Mouse (Mus musculus): ENCODE measurements around the gene Tnfsf8. TPM values are rescaled to one million over a fixed set of nuclear protein-coding genes. Genes with fewer than 3 reads are reported as not detected.

The Tnfsf8 gene
- polyA plus RNA-seq, 1 experiment from 2014 or later: not detected

DNA sequence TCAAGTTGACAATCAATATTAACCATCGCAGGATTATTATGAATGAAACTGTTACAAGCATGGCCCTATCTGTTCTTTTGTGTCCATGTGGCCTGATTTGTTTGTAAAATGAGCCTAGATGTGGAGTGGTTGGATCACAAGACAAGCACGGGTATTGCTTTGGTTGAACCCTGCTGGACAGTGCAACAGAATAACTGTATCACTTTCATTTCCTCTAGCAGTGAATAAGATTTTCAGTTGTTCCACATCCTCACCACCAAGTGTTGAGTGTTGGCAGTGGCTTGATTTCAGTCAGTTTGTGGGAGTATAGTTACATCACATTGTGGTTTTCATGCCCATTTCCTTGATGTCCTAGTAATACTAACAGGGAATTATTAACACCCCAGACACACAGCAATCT is 45.5 kb downstream of the Tnfsf8 start:
- H3K4me3 ChIP-seq (replicated peaks): no peak overlapping the region
- no peaks in the 10 kb centered on the region for H3K27me3 ChIP-seq
- H3K4me2 ChIP-seq: no peak overlapping the region
- H3K4me1 ChIP-seq: no peaks in the 10 kb centered on the region
- no peaks in the 10 kb centered on the region for H3K9me3 ChIP-seq
- no peak overlapping the region for H3K9ac ChIP-seq
- 91% methylated on average over 2 of the region's 2 CpGs for WGBS
- H3K27ac ChIP-seq: no peak overlapping the region
- H3K36me3 ChIP-seq (replicated peaks): no peaks in the 10 kb centered on the region
- no peak for ATAC-seq (ENCODE audit: low FRiP score)

DNA sequence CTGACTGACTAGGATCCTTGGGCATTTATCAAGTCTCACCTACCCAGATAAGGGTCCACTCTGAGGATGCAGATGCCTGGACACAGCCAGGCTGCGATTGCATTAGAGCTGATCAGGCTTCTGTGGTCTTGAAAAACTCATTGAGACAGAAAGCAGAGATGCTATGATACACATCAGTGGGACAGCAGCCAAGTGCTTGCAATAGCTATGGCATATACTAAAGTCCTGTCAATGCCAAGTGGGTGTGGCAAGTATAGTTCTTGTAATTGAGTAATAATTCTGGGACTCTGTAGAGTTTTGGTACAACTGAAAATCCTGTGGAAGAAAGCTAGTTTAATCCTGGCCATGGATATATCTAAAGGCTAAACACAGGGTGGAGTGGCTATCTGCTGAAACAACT is 63.1 kb downstream of the Tnfsf8 start:
- H3K4me2 ChIP-seq: no peak overlapping the region
- ATAC-seq (ENCODE audit: low FRiP score): no peak

DNA sequence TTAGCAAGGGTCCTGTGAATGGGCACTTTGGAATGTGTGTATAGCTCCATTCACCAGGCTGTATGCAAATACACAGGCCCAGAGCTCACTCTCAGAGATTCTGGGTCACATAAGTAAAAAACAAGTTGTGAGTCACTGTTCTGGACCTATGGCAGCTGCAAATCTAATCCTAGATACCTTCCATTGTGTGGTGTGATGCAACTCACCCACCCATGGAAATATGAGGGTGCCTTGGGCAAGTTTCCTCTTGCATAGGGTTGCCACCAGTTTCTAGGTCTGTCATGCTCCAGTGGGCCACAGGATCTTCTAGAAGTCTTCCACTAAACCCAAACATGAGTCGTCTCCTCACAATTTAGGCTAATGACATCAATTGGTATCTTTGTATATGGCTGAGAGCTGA is 64.6 kb downstream of the Tnfsf8 start:
- no peak overlapping the region for H3K27ac ChIP-seq
- no peaks in the 10 kb centered on the region for H3K9me3 ChIP-seq
- no peaks in the 10 kb centered on the region for H3K36me3 ChIP-seq (replicated peaks)
- H3K27me3 ChIP-seq: no peaks in the 10 kb centered on the region
- no peak for ATAC-seq (ENCODE audit: low FRiP score)
- no peak overlapping the region for H3K4me3 ChIP-seq (replicated peaks)
- 95% methylated on average over 1 of the region's 1 CpGs for WGBS
- no peak overlapping the region for H3K4me2 ChIP-seq
- no peak overlapping the region for H3K9ac ChIP-seq
- no peaks in the 10 kb centered on the region for H3K4me1 ChIP-seq

More for the DNA sequence above, 63.1 kb downstream of the Tnfsf8 start:
- no peaks in the 10 kb centered on the region for H3K4me1 ChIP-seq
- WGBS: 74% methylated on average over 1 of the region's 1 CpGs
- H3K4me3 ChIP-seq (replicated peaks): no peak overlapping the region
- no peaks in the 10 kb centered on the region for H3K36me3 ChIP-seq (replicated peaks)
- no peak overlapping the region for H3K9ac ChIP-seq
- no peak overlapping the region for H3K27ac ChIP-seq
- H3K27me3 ChIP-seq: no peaks in the 10 kb centered on the region
- no peaks in the 10 kb centered on the region for H3K9me3 ChIP-seq

DNA sequence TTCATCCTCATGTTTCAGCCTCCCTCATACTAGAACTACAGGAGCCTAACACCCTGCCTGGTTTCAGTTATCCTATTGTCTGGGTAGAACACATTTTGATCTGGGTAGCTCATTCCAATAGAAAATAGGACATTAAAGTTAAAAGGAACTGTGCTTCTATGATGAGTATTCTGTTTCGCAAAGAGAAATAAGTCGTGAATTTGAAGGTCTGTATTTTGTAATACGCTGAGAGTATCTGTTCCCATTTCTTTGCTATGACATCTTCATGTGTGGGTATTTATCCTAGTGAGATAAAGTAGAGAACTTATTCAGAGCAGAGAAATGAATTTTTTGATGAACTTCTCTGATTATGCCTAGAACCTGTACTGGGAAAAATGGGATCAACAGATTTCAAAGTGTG is 68.8 kb downstream of the Tnfsf8 start:
- H3K9ac ChIP-seq: no peak overlapping the region
- H3K4me3 ChIP-seq (replicated peaks): no peak overlapping the region
- no peak overlapping the region for H3K4me2 ChIP-seq
- no peak overlapping the region for H3K27ac ChIP-seq
- 96% methylated on average over 3 of the region's 3 CpGs for WGBS
- no peak for ATAC-seq (ENCODE audit: low FRiP score)
- no peaks in the 10 kb centered on the region for H3K9me3 ChIP-seq
- no peaks in the 10 kb centered on the region for H3K4me1 ChIP-seq
- no peaks in the 10 kb centered on the region for H3K36me3 ChIP-seq (replicated peaks)
- no peaks in the 10 kb centered on the region for H3K27me3 ChIP-seq

DNA sequence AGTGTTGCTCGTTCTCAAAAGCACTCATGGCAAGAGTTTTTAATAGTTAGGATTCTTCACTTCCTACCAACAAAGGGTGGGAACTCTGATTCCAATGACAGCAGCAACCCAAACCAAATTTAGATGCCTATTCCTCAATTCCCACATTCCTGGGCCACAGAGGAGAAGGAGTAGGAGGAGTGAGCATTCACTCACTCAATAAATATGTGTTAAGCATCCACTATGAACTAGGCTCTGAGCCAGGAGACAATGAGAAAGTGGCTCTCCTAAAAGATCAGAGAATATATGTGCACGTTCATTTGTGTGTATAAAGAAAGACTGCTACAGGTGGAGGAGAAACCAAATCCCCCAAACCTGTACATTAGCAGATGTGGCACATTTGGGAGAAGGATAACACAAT is 75.7 kb downstream of the Tnfsf8 start:
- no peak overlapping the region for H3K4me2 ChIP-seq
- ATAC-seq (ENCODE audit: low FRiP score): no peak
- H3K36me3 ChIP-seq (replicated peaks): no peaks in the 10 kb centered on the region
- no peaks in the 10 kb centered on the region for H3K27me3 ChIP-seq
- no peak overlapping the region for H3K4me3 ChIP-seq (replicated peaks)
- no peak overlapping the region for H3K9ac ChIP-seq
- H3K4me1 ChIP-seq: no peaks in the 10 kb centered on the region
- H3K27ac ChIP-seq: no peak overlapping the region
- WGBS: 81% methylated on average over 2 of the region's 2 CpGs
- no peaks in the 10 kb centered on the region for H3K9me3 ChIP-seq

DNA sequence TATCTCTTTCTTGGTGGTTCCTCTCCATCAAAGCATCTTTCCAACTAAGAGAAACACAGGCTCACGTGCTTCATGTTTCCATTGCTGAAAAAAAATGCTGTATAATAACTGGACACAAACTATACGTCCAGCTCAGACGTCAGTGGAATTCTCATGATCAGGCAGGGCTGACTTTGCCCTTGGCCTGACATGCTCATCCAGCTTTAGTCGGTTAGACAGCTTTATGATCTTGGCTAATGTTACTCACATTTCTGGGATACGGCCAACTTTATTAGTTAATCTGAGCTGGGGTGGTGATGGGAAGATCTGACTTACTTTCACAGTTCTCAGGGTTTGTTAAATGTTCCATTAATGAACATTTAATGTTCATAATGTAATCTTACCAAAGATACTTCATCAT is 77.3 kb downstream of the Tnfsf8 start:
- Histone ChIP-seq H3K27ac (no peak overlapping the region), H3K36me3 (replicated peaks) (no peaks in the 10 kb centered on the region), H3K4me3 (replicated peaks) (no peak overlapping the region), H3K9me3 (no peaks in the 10 kb centered on the region), H3K4me1 (no peaks in the 10 kb centered on the region), H3K9ac (no peak overlapping the region), H3K4me2 (no peak overlapping the region), H3K27me3 (no peaks in the 10 kb centered on the region)
- 88% methylated on average over 5 of the region's 5 CpGs for WGBS
- no peak for ATAC-seq (ENCODE audit: low FRiP score)

DNA sequence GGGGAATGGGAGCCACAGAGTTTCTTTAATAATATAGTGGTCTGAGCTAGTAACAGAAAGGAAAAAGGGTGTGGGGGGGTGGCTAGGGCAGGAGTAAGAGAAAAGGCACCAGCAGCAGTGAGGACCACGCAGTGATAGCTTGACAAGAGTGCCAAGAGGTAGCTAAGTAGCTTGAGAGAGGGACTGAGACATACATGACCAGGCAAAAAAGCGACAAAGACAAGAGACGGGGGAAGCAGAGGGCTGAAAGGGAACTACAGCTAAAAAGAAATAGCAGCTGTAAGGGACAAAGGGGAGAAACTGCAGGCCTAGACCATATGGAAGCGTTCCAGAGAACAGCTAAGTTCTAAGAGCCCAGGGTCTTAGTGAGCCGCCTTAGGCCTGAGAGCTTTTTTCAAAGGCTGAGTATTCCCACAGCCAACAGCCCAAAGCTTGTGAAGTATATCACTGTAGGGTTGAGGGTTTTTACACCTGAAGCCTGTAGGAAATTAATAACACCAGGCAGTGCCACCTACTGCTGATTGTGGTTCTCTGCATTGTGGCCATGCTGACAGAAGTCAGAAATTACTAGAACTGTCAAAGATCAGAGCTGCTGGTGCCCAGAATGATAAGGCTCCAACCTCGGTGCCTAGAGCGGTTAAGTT is 78.1 kb downstream of the Tnfsf8 start:
- Histone ChIP-seq H3K9ac (no peak overlapping the region), H3K27me3 (no peaks in the 10 kb centered on the region), H3K4me2 (no peak overlapping the region), H3K4me3 (replicated peaks) (no peak overlapping the region), H3K27ac (no peak overlapping the region), H3K4me1 (no peaks in the 10 kb centered on the region), H3K9me3 (no peaks in the 10 kb centered on the region), H3K36me3 (replicated peaks) (no peaks in the 10 kb centered on the region)
- ATAC-seq (ENCODE audit: low FRiP score): no peak
- WGBS: 82% methylated on average over 7 of the region's 7 CpGs

Other genes starting within 250 kb of the Tnfsf8 start
- gene Tex48, start 238.9 kb downstream of the Tnfsf8 start, polyA plus RNA-seq (2016; fragmentation: Nextera tagmentation; extraction: Ambion mirVana): not detected in 2 replicates
- not detected in 2 replicates for gene Gm11214, start 198.0 kb downstream of the Tnfsf8 start, polyA plus RNA-seq (2016; fragmentation: Nextera tagmentation; extraction: Ambion mirVana)
- not detected in 2 replicates for gene Tnfsf15, start 116.2 kb downstream of the Tnfsf8 start, polyA plus RNA-seq (2016; fragmentation: Nextera tagmentation; extraction: Ambion mirVana)
- 9.7 and 11.8 TPM in 2 replicates for gene Tnc, start 185.7 kb upstream of the Tnfsf8 start, polyA plus RNA-seq (2016; fragmentation: Nextera tagmentation; extraction: Ambion mirVana)